Mouse (Mus musculus): ENCODE measurements around the gene Itpr2.

Itpr2 gene

DNA sequence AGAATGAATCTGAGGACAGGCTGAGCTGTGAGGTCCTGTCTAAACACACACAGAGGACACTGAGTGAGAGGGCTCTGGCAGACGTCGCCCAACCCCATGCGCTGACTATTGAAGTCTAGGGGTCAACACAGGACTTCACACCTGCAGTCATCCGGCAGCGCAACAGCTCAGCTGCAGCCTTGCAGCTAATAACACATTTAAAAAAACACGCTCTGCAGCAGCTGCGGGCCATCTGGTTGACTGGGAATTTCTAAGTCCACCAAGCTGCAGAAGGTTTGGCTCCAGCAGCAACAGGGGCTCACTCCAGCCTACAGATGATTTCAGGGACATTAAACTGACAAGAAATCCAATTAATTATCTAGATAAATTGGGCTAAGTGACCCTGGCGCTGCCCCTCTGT, 312.0 kb downstream of the Itpr2 start:
- in situ Hi-C loops (cut with MboI, MseI) = no loop called here

- in situ Hi-C loops (cut with MboI, MseI) = no loop called here
Observed at GRCm38 (mm10) chr6:146185532-146185931, 316.5 kb downstream of the Itpr2 start.

GRCm38 (mm10) chr6:146184771-146185170, 317.3 kb downstream of the Itpr2 start:
- in situ Hi-C loops (cut with MboI, MseI) = no loop called here

- in situ Hi-C loops (cut with MboI, MseI) = no loop called here
Observed at GRCm38 (mm10) chr6:146174644-146175250, 327.3 kb downstream of the Itpr2 start.

- in situ Hi-C loops (cut with MboI, MseI) = no loop called here
Observed at GRCm38 (mm10) chr6:146170603-146171051, 331.4 kb downstream of the Itpr2 start.

GRCm38 (mm10) chr6:146167207-146167606, 334.8 kb downstream of the Itpr2 start:
- in situ Hi-C loops (cut with MboI, MseI) = loop anchor here (5.0 kb wide), 1 partner anchor 335 kb away; no protein-coding TSS in a partner anchor

GRCm38 (mm10) chr6:146159641-146160040, 342.4 kb downstream of the Itpr2 start:
- in situ Hi-C loops (cut with MboI, MseI) = no loop called here

DNA sequence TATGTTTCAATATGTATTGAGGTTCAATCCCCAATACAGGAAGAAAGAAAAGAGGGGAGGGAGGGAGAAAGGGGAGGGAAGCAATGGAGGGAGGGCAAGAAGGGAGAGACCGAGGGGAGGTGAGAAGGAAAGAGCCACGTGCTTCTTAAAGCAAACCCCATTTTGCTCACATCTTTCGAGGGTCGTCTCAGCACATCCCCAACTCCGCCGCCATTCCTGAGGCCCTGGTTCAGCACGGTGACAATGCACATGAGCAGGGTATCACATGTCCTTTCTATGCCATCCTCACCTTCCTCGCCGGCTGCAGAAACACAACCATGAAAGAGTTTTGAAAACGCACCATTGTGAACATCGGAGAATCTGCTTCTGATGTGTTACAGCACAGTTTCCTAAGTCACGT, 343.3 kb downstream of the Itpr2 start:
- in situ Hi-C loops (cut with MboI, MseI) = no loop called here

DNA sequence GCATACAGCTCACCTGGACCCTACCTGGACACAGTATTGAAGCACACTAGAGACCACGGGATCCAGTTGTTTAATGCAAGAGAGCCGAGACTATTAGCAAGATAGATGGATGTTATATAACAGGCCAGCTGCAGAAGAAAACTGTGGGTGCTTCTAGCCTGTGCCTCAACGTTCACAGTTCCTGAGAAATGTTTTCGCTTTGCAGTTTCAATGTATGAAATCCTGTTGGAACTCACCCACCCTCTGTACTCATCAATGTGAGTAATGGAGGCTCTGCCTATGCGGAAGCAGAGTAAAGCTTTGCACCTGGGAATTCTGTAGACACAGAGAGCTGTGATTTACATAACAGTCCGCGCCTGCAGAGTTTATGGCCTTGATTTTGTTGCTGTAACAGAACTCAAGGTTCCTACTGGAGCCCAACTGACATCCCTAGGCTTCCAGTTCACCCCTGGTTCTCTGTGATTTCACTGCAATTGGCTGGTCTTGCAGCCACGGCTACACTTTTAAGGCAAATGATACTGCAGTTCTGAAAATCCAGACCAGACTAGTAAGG, 344.0 kb downstream of the Itpr2 start:
- in situ Hi-C loops (cut with MboI, MseI) = no loop called here

GRCm38 (mm10) chr6:146157099-146157498, 344.9 kb downstream of the Itpr2 start:
- in situ Hi-C loops (cut with MboI, MseI) = no loop called here

GRCm38 (mm10) chr6:146156536-146156935, 345.5 kb downstream of the Itpr2 start:
- in situ Hi-C loops (cut with MboI, MseI) = no loop called here

DNA sequence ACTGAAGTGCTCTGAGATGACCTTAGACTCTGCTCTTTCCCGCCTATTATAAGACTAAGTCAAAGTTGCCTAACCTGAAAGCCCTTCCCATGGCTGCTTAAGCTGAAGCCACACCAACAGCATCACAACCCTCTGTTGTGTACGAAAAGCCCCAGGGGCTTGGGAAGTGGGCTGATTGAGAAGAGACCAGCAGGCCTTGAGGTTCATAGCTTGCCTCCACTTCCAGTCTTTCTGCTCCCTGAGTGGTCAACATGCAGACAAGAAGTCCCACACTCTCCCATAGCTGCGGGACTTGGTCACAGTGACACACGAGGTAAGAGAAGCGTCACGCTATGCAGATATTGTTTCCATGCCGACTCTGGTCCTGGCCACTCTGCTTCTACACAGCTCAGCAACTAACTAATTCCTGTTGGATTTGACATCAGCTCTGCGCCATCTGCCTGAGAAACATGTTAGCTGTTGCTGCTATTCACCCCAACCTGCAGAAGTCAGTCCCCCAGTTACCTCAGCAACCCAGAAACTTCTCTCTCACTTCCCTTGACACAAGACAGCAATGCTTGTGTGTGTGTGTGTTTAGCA, 346.8 kb downstream of the Itpr2 start:
- in situ Hi-C loops (cut with MboI, MseI) = no loop called here

DNA sequence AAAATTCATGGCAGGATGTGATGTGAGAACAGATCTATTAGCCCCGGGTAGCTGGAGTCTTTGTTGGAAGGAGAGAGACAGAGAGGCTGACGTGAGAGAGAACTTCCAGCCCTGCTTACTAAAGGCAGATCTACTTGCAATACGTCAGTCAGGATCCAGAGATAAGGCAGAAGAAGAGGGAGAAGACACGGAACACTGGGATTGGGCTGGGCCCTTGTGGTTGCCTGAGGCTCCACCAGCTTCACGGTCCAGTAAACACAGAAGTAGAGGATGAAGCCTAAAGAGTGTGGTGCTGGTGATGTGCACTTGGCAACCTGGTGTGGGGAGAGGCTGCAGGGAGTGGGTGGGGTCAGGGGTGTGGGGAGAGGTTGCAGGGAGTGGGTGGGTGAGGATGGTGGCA, 349.2 kb downstream of the Itpr2 start:
- in situ Hi-C loops (cut with MboI, MseI) = loop anchor here (5.0 kb wide), 1 partner anchor 71 kb away; no protein-coding TSS in a partner anchor

DNA sequence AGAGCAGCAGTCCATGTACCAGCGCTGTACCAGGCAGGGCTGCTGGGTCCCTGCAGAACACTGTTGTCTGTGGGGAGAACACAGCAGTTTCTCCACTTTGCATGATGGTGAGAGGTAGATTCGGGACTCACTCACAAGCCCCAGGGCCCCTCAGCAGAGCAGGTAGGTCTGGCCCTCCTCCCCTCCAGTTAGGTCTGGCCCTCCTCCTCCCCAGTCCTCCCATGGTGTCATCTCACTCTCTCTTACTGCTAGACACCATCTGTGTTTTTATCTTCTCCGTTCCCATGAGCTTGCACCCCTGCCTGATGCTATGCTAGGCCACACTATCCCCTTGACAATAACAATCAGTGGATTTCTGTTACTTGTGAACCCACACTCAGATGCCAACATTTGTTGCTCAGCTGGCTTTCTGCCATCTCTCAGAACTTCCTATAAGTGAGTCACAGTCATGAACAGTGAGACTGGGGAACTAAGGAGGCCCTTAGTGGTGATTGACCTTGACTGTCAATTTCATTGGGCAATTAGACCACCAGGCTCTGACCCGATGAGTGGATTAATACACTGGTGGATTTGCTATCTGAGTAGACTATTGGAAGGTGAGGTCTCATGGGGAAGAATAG, 360.9 kb downstream of the Itpr2 start:
- in situ Hi-C loops (cut with MboI, MseI) = no loop called here

DNA sequence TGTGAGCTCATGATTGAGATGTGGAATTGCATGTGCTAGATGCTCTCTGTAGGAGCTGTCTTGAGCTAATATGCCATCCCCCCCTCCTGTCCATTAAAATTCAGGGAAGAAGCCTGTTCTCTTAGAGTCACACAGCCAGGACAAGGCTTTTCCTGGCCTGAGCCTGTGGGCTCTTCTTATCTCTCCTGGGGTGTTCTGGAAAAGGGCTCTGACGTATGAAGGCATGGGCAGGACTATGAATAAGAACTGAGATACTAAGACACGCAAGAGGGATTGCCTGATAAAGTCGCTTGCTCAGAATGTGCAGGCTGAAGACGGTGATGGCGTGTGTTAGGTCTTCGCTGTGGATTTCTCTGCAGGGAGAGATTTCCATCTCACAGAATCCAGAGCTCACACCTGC, 361.9 kb downstream of the Itpr2 start:
- in situ Hi-C loops (cut with MboI, MseI) = no loop called here

- in situ Hi-C loops (cut with MboI, MseI) = no loop called here
Observed at GRCm38 (mm10) chr6:146136646-146137045, 365.4 kb downstream of the Itpr2 start.

DNA sequence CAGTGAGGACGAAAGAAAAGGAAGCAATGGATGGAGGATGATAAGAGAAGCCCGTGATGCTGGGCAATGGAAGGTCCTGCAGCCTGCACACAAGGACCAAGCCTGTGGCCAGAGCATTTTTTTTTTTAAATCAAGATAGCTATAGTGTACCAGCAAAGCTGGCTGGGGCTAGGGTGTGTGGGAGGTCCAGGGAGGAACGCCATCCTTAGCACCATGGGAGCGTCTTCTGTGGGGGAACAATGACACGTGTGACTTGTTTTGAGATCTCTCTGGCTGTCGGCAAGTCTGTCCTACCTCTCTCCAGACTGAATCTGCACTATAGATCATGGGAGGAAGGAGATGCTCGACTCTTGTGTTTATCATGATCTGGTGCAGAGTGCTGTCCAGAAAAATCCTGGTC, 365.8 kb downstream of the Itpr2 start:
- in situ Hi-C loops (cut with MboI, MseI) = no loop called here

- in situ Hi-C loops (cut with MboI, MseI) = no loop called here
Observed at GRCm38 (mm10) chr6:146135291-146135690, 366.7 kb downstream of the Itpr2 start.

- in situ Hi-C loops (cut with MboI, MseI) = no loop called here
Observed at GRCm38 (mm10) chr6:146133921-146134320, 368.1 kb downstream of the Itpr2 start.

DNA sequence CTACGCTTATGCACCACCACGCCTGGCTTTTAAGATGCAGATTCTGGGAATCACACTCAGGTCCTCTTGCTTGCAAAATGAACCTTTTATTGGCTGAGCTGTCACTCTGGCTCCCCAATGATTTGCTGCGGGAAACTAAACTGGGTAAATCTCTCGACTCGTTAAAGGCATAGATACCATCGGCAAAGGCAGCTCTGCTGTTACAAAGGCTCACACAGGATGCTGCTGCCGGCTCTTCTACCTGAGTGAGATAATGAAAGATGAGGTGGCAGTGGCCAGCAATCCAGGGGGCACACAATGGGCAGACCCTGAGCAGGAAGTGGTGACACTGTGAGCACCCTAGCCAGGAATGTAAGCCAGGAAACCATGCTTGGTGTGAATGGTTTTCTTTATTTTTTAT, 373.0 kb downstream of the Itpr2 start:
- in situ Hi-C loops (cut with MboI, MseI) = loop anchor here (10.0 kb wide), 1 partner anchor 114 kb away; no protein-coding TSS in a partner anchor

DNA sequence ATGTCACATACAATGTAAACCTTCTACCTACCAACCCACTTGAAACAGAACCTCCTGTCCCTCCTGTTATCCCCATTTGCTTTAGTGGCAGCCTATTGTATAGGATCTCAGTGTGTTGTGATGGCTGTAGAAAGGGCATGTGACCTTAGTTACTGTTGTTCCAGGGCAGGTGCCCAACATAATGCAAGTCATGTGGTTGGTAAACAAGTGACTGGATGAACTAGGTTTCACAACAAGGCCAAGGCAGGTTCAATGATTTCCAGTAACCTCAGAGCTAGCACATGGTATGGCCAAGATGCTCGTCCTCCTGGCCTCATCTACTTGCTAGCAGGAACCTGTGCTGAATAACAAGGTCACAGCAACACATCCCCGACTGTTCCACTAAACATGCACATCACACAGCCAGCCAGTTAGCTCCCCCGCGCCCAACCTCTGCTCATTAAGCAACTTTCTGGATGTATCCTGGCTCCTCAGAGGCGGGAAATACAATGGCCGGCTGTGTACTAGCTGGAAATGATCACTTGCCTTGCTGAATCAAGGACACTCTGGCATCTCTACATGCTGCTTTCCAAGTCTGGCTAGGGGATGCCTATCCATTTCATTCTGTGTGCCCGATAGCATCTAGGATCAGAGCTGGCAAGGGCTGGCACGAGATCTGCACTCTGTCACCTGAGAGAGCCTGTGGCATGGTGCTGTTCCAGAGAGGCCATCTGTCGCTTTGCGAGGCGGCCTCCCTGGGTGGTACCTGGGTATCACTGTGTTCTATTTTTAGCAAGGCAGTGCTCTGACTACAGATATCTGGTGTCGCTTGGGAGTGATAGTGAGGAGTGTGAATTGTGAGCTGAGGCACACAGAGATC, 375.0 kb downstream of the Itpr2 start:
- in situ Hi-C loops (cut with MboI, MseI) = loop anchor here (10.0 kb wide), 1 partner anchor 112 kb away; no protein-coding TSS in a partner anchor

- in situ Hi-C loops (cut with MboI, MseI) = loop anchor here (10.0 kb wide), 1 partner anchor 111 kb away; no protein-coding TSS in a partner anchor
Observed at GRCm38 (mm10) chr6:146125621-146126020, 376.4 kb downstream of the Itpr2 start.

Measured in regulatory T cell (primary cell).